Mouse (Mus musculus) hindbrain, embryonic 16.5 days (tissue): ENCODE results near the gene Maml1. TPM values are rescaled to one million over a fixed set of nuclear protein-coding genes. Genes with fewer than 3 reads are reported as not detected.

Source experiments
- ATAC-seq: fragments of 200-750 bp; cut with Nextera tagmentation; 2 replicates; pipeline ENCODE4 v1.8.0; 2017; ENCODE audit warnings: moderate TSS enrichment, moderate library complexity
- H3K27ac ChIP-seq: fragments of 300-500 bp; sonication (generic); 2 replicates; pipeline ENCODE4 v1.5.1; 2014; ENCODE audit warnings: low read depth, mild to moderate bottlenecking, control low read depth, low read length, moderate library complexity
- H3K27me3 ChIP-seq: fragments of 300-500 bp; sonication (generic); replicated peaks from 2 replicates; pipeline ENCODE4 v1.6.1; 2014; ENCODE audit warnings: low read length; ENCODE audit not compliant: control insufficient read depth, insufficient read depth
- H3K36me3 ChIP-seq: fragments of 300-500 bp; sonication (generic); 2 replicates; pipeline ENCODE4 v1.6.1; 2014; ENCODE audit warnings: mild to moderate bottlenecking, low read length, moderate library complexity, mixed read lengths; ENCODE audit not compliant: control insufficient read depth, insufficient read depth
- H3K4me1 ChIP-seq: fragments of 300-500 bp; sonication (generic); 2 replicates; pipeline ENCODE4 v1.6.1; 2014; ENCODE audit warnings: low read depth, low read length; ENCODE audit not compliant: control insufficient read depth, insufficient read depth
- H3K4me2 ChIP-seq: fragments of 300-500 bp; sonication (generic); 2 replicates; pipeline ENCODE4 v1.6.1; 2014; ENCODE audit warnings: mild to moderate bottlenecking, low read length, control low read depth, moderate library complexity
- H3K4me3 ChIP-seq: fragments of 300-500 bp; sonication (generic); 2 replicates; pipeline ENCODE4 v1.5.1; 2014; ENCODE audit warnings: mild to moderate bottlenecking, low read length, control low read depth, moderate library complexity
- H3K9ac ChIP-seq: fragments of 300-500 bp; sonication (generic); 2 replicates; pipeline ENCODE4 v1.6.1; 2014; ENCODE audit warnings: low read depth, mild to moderate bottlenecking, control low read depth, low read length, moderate library complexity
- H3K9me3 ChIP-seq: fragments of 300-500 bp; sonication (generic); 2 replicates; pipeline ENCODE4 v1.6.1; 2014; ENCODE audit warnings: mild to moderate bottlenecking, low read length, moderate library complexity; ENCODE audit not compliant: control insufficient read depth
- WGBS: fragments of 180-500 bp; shearing (Covaris S2); extraction: QIAGEN DNeasy Blood & Tissue Kit; methylation state at CpG from one replicate; pipeline ENCODE4 v1.1.7; 2014; 5-methylcytosine and 5-hydroxymethylcytosine counted together
- polyA plus RNA-seq: library from polyadenylated mRNA; unstranded; fragments of >200 nt; fragmentation: Nextera tagmentation; extraction: Ambion mirVana; gene quantifications from 2 replicates; pipeline ENCODE4 v1.2.1, GENCODE M21; 2015

The Maml1 gene
- polyA plus RNA-seq, 1 experiment from 2014 or later: 1.9 TPM

DNA sequence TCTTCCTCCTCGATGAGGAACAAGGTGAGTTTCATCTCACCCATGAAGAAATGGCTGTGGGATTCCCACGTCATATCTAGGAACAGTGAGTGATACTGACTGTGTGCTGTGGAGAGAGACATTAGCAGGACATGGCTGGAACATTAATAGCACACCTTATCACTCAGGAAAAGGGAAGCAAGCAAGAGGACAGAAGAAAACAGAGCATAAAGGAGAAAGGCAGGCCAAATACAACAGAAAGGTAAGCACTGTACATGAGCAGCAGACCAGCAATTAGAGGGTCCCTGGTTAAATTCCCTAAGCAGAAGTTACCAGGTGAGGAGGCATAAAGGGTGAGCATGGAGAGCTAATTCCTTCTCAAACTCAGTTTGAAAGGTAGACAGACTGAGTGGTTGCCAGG lies 17.0 kb downstream of the Maml1 start:
- Histone ChIP-seq H3K4me2 (no peak overlapping the region), H3K27me3 (no peaks in the 10 kb centered on the region), H3K27ac (no peak overlapping the region), H3K9ac (no peak overlapping the region), H3K4me1 (no peaks in the 10 kb centered on the region), H3K36me3 (no peaks in the 10 kb centered on the region), H3K9me3 (no peaks in the 10 kb centered on the region), H3K4me3 (no peak overlapping the region)
- 90% methylated on average over 2 of the region's 2 CpGs for WGBS
- ATAC-seq: no peak

DNA sequence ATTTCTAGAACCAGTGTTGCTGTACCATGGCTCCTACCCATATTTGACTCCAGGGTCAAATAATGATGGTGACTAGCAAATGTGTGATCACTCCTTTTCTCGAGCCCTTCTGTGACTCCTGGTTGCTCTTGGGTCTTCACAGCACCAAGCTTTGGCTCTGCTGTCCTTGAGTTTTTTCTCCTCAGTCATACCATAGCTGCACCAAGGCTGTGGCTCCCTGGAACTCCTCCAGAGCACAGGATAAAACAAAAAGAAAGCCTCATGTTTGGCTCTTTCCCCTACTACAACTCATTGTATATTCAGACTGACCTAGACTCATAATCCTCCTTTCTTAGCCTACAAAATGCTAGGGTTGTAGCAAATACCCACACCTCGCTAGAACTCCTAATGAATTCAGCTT lies 19.3 kb downstream of the Maml1 start:
- no peak overlapping the region for H3K9ac ChIP-seq

GRCm38 (mm10) chr11:50269885-50270284 lies 22.2 kb downstream of the Maml1 start:
- WGBS: 100% methylated on average over 1 of the region's 1 CpGs
- Histone ChIP-seq H3K4me1 (no peaks in the 10 kb centered on the region), H3K27ac (no peak overlapping the region), H3K9ac (no peak overlapping the region), H3K36me3 (peaks cover 8% of the 10 kb centered on the region), H3K4me3 (no peak overlapping the region), H3K4me2 (no peak overlapping the region), H3K9me3 (no peaks in the 10 kb centered on the region), H3K27me3 (no peaks in the 10 kb centered on the region)
- no peak for ATAC-seq

More for the DNA sequence above, 19.3 kb downstream of the Maml1 start:
- H3K27ac ChIP-seq: no peak overlapping the region
- H3K27me3 ChIP-seq: no peaks in the 10 kb centered on the region
- WGBS: 76% methylated on average over 2 of the region's 2 CpGs
- H3K9me3 ChIP-seq: no peaks in the 10 kb centered on the region
- H3K36me3 ChIP-seq: no peaks in the 10 kb centered on the region
- H3K4me3 ChIP-seq: no peak overlapping the region
- no peaks in the 10 kb centered on the region for H3K4me1 ChIP-seq
- H3K4me2 ChIP-seq: no peak overlapping the region
- no peak for ATAC-seq

GRCm38 (mm10) chr11:50269163-50269562 lies 22.9 kb downstream of the Maml1 start:
- H3K27ac ChIP-seq: no peak overlapping the region
- no peaks in the 10 kb centered on the region for H3K27me3 ChIP-seq
- 86% methylated on average over 2 of the region's 2 CpGs for WGBS
- H3K4me2 ChIP-seq: no peak overlapping the region
- no peak overlapping the region for H3K9ac ChIP-seq
- no peaks in the 10 kb centered on the region for H3K9me3 ChIP-seq
- peaks cover 11% of the 10 kb centered on the region for H3K36me3 ChIP-seq
- H3K4me3 ChIP-seq: no peak overlapping the region
- no peaks in the 10 kb centered on the region for H3K4me1 ChIP-seq
- no peak for ATAC-seq

DNA sequence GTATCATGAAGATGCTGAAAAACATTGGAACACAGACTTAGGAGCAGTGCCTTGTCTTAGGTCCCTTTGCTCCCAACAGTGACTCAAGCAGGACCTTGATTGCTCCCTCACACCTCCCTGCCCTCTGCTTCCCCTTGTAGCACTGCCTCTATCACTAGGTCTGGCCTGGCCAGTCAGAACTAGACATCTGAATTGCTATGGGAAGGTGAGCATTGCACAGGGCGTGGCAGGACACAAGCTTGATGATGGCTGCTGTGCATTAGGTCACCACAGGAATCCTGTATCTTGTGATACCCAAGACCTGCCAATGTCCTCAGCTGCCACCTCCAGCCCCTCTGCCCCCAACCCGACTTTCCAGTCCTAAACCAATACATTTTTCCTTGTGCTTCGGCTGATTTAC lies 25.1 kb downstream of the Maml1 start:
- 97% methylated on average over 3 of the region's 3 CpGs for WGBS
- Histone ChIP-seq H3K27ac (no peak overlapping the region), H3K4me2 (no peak overlapping the region), H3K9ac (no peak overlapping the region), H3K4me3 (no peak overlapping the region), H3K36me3 (peaks cover 24% of the 10 kb centered on the region), H3K9me3 (no peaks in the 10 kb centered on the region), H3K27me3 (no peaks in the 10 kb centered on the region), H3K4me1 (no peaks in the 10 kb centered on the region)
- ATAC-seq: no peak

DNA sequence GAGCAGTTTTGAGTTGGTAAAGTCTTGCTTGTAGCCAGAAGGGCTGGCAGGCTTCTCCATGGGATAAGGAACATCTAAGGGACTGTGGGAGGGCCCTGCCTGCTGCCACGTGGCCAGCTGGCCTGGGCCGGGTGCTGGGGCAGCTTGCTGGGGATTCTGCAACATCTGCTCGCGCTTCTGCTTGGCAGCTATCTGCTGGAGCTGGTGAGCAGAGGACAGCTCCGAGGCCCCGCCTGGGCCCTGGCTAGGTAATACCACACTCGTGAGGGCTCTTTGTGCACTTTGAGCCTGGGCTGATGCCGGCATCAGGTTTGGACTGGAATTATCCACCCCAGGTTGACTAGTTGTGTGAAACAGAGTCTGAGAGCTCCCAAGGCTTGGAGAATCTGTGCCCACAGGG lies 26.2 kb downstream of the Maml1 start:
- H3K4me1 ChIP-seq: no peaks in the 10 kb centered on the region
- H3K4me2 ChIP-seq: no peak overlapping the region
- H3K9me3 ChIP-seq: no peaks in the 10 kb centered on the region
- H3K27me3 ChIP-seq: no peaks in the 10 kb centered on the region
- peaks cover 28% of the 10 kb centered on the region for H3K36me3 ChIP-seq
- no peak for ATAC-seq
- 81% methylated on average over 8 of the region's 8 CpGs for WGBS
- H3K27ac ChIP-seq: no peak overlapping the region
- no peak overlapping the region for H3K4me3 ChIP-seq
- no peak overlapping the region for H3K9ac ChIP-seq

GRCm38 (mm10) chr11:50263198-50263597 lies 28.9 kb downstream of the Maml1 start:
- peaks cover 42% of the 10 kb centered on the region for H3K36me3 ChIP-seq
- 86% methylated on average over 3 of the region's 3 CpGs for WGBS

GRCm38 (mm10) chr11:50262020-50262419 lies 30.1 kb downstream of the Maml1 start:
- Histone ChIP-seq H3K36me3 (peaks cover 50% of the 10 kb centered on the region), H3K4me2 (no peak overlapping the region), H3K9ac (no peak overlapping the region), H3K9me3 (no peaks in the 10 kb centered on the region), H3K4me1 (no peaks in the 10 kb centered on the region), H3K27ac (no peak overlapping the region), H3K27me3 (no peaks in the 10 kb centered on the region), H3K4me3 (no peak overlapping the region)
- whole genome bisulfite sequencing: 92% methylated on average over 4 of the region's 4 CpGs
- no peak for ATAC-seq

More at GRCm38 (mm10) chr11:50263198-50263597, 28.9 kb downstream of the Maml1 start:
- Histone ChIP-seq H3K9me3 (no peaks in the 10 kb centered on the region), H3K27me3 (no peaks in the 10 kb centered on the region), H3K27ac (no peak overlapping the region), H3K9ac (no peak overlapping the region), H3K4me1 (no peaks in the 10 kb centered on the region), H3K4me2 (no peak overlapping the region), H3K4me3 (no peak overlapping the region)
- ATAC-seq: no peak

- Histone ChIP-seq H3K4me1 (no peaks in the 10 kb centered on the region), H3K27me3 (no peaks in the 10 kb centered on the region), H3K36me3 (peaks cover 45% of the 10 kb centered on the region), H3K4me3 (no peak overlapping the region), H3K9ac (no peak overlapping the region), H3K27ac (no peak overlapping the region), H3K4me2 (no peak overlapping the region), H3K9me3 (no peaks in the 10 kb centered on the region)
- WGBS: 72% methylated on average over 7 of the region's 7 CpGs
- ATAC-seq: no peak
Measured at GRCm38 (mm10) chr11:50258310-50258709, 33.8 kb downstream of the Maml1 start.

DNA sequence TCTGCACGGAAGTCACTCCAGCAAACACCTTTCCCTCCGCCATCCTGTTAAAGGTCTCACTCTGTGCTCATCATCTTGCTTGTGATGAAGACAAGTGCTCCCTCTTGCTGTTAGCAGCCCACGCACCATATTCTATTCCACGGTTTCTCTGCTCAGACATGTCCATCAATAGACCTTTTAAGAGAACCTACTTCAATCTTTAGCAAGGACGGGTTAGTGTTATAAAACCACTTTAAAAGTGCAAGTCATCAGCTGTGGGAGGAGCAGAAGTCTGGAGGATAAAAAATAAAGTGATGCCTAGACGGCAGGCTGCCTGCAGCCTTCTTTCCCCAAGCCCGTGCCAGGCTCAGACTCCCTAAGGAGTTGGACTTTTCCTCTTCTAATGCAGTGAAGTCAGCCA lies 35.5 kb downstream of the Maml1 start:
- Histone ChIP-seq H3K9ac (no peak overlapping the region), H3K9me3 (no peaks in the 10 kb centered on the region), H3K36me3 (peaks cover 32% of the 10 kb centered on the region), H3K4me1 (no peaks in the 10 kb centered on the region), H3K4me2 (no peak overlapping the region), H3K4me3 (no peak overlapping the region), H3K27me3 (no peaks in the 10 kb centered on the region), H3K27ac (no peak overlapping the region)
- no peak for ATAC-seq
- 85% methylated on average over 7 of the region's 7 CpGs for WGBS
